Mouse (Mus musculus): Measurements from ENCODE around the gene Ptpn12.
A peak's percentile ranks its signal among the peaks of the same experiment; 100 is the strongest.

The Ptpn12 gene

GRCm38 (mm10) chr5:21055820-21056531 is at the start of gene Ptpn12:
Ptpn12 (minus strand) TSS chr5:21055911.
- peak; percentile 98 for DNase-seq (ENCODE audit: low spot score)

DNA sequence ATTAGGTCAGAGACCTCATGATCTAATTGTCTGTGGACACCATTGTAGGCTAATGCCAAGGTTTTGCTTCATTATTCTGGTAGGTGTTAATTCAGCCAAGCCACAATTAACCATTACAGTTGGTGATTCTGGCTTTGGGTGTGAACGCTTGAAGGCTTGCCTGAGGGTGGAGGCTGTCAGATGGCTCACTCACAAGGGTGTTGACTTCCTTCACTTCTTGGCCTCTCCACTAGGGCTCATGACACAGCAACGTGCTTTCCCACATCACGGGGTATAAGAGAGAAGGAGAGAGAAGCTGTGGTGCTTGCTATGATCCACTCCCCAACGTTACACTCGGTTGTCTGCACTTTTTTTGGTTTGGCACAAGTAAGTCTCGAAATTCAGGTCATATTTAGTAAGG is 35.5 kb upstream of the Ptpn12 start:
- no peak for DNase-seq (ENCODE audit: low spot score)

DNA sequence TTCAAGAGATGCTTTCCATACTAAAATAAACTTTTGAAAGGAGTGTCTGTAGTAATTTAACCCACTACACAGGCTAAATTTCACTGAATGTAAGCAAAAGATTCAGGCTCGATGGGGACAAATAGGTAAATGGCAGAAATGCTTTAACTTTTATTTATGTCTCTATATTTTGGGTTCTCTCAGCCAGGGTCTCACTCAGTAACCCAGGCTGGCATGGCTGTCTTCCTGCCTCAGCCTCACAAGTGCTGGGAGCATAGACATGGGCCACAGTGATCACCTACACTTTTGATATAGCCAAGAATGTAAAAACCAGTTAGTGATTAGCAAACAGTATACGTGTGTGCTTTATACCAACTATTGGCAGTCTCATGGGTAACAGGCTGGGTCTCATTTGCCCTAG is 1.5 kb upstream of the Ptpn12 start:
- no peak for DNase-seq (ENCODE audit: low spot score)

DNA sequence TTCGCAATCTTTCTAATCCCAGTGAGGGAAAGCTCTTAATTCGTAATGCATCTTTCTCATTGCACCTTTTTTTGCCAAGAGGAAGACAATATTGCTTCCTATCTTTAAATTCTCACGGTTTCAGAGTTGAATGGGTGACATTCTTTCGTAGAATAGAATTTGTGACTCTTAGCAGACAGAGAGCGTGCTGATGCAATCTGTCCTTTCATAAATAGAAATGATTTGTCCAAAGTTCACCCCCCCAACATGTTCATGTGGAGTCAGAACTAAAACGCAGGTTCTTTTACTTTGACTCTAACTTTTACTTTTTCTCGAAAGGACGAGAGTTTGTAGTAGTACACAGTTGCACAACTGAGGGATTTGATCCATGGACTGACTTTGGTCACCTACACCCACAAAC is 884 bp upstream of the Ptpn12 start:
- DNase-seq (ENCODE audit: low spot score) = no peak

DNA sequence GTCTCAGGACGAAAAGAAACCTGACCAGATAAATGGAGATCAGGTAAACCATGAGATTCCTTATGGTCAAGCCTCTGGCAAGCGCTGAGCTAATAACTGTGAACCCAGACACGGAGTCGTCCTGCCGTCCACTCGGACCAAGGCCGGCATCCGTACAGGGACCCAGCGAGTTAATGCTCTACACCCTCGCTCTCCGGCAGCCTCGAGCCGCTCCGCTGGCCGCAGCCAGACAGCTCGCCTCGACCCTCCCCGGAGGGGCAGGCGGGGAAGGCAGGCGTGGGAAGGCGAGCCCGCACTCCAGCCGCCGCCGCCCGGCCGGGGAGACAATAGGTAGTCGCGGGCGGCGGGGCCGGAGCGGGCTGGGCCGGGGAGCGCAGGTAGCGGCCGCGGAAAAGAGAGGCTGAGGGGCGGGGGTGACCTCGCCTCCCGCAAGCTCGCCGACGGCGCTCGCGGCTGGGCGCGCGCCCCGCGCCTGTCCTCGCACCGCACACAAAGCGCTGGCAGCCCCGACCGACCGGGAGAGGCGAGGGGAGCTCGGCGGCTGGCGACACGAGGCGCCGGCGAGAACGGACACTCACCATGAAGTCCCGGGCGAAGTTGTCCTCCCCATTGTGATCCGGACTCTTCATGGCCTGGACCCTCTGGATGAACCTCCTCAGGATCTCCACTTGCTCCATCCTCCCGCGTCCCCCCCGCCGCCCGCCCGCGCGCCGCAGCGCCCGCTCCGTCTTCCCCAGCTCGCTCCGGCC is 466 bp downstream of the Ptpn12 start:
- peak; percentile 74 for DNase-seq (ENCODE audit: low spot score)

GRCm38 (mm10) chr5:21054472-21055070 is 1.1 kb downstream of the Ptpn12 start:
- DNase-seq (ENCODE audit: low spot score) = peak; percentile 69

- DNase-seq (ENCODE audit: low spot score) = no peak
These were observed 2.0 kb downstream of the Ptpn12 start for GRCm38 (mm10) chr5:21053571-21054307.

- DNase-seq (ENCODE audit: low spot score) = no peak
These were observed 3.2 kb downstream of the Ptpn12 start for GRCm38 (mm10) chr5:21052521-21052920.

DNA sequence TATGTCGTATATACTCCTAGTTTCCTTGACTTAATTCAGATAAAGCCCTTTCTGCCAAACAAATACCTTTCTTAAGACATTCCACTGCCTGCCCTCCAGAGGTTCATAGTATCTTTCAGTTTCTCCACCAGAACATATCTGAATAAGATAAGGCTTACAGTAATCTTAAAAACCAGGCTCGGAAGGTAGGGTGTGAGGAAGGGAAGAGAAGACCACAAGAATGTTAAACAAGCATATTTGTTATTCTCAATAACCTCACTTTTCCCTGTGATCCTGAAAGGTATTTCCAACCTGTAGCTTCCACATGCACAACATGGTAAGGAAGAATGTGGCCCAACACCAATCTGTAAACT is 5.0 kb downstream of the Ptpn12 start:
- no peak for DNase-seq (ENCODE audit: low spot score)

DNA sequence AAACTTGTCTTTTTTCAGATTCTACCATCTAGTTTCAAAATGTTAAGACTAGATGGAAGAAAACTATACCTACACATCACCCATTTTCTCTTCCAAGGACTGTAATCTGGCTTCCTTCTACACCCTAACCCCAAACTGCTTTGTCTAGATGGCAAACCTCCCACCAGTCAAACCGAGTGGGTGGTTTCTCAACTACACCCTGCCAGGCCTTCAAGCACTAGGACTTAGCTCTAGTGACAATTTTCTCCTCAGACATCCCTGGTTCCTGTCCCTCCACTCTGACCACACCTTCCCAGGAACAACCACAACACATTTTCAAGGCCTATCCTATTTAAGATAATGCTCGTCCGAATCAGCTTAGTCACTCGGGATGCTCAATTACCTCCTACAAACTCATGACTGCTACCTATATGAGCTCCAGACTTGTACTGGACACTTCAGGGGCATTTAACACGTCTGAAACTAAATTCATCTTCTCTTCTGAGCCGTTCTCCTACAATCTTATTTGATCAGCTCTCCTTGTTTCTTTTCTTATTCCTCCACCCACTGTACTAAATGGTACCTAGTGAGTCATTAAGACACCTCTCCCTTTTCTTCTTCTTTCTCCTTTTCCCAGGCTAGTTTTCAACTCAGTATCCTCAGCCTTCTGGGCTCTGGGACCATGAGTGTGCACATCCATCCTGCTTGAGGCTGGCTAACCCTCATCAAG is 5.5 kb downstream of the Ptpn12 start:
- DNase-seq (ENCODE audit: low spot score) = no peak

DNA sequence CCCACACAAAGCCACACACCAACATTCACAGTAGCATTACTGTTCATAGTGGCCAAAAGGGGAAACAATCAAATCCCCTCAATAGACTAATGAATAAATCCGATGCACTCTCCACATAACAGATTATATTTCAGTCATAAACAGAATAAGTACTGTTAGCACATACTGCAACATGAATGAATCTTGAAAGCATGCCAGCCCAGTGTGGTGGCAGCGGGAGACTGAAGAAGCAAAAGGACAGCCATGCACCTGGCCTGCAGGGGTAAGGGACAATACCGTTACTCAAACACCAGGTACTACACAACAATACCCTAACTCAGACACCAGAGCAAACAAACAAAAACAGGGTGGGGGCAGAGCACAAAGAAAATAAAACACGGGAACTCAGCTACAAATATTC is 6.7 kb downstream of the Ptpn12 start:
- no peak for DNase-seq (ENCODE audit: low spot score)

- DNase-seq (ENCODE audit: low spot score) = no peak
These were observed 8.6 kb downstream of the Ptpn12 start for GRCm38 (mm10) chr5:21047114-21047513.

GRCm38 (mm10) chr5:21046150-21047048 is 9.3 kb downstream of the Ptpn12 start:
- DNase-seq (ENCODE audit: low spot score) = no peak

DNA sequence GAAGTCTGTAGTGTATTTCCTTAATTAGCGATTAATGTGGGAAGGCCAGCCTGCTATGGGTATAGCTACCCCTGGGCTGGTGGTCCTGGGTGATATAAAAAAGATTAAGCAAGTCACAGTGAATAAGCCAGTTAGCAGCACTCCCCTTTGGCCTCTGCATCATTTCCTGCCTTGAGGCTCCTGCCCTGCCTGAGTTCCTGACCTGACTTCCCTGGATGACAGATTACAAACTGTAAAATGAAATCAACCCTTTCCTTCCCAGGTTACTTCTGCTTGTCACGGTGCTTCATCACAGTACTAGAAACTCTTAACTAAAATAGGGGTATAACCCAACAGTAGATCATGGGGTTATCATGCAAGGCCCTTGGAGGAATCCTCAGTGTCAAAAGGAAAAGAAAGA is 10.2 kb downstream of the Ptpn12 start:
- no peak for DNase-seq (ENCODE audit: low spot score)

DNA sequence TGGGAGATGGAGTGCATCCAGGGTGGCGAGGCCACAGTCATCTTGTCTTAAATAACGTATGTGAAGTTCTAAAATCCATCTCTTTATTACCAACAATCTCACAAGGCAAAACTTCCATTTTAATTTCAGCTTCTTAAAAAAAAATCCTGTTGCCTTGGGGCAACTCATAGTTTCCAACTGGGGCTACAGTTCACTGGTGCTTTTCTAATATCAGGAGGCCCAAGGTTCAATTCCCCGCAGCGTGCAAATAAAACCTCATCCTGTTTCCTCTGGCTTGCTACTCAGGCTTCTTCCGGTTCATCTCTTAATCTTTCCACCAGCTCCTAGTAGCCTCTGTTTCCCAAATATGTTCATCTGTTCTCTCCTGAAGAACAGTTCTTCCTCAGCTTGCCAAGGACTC is 17.6 kb downstream of the Ptpn12 start:
- no peak for DNase-seq (ENCODE audit: low spot score)

DNA sequence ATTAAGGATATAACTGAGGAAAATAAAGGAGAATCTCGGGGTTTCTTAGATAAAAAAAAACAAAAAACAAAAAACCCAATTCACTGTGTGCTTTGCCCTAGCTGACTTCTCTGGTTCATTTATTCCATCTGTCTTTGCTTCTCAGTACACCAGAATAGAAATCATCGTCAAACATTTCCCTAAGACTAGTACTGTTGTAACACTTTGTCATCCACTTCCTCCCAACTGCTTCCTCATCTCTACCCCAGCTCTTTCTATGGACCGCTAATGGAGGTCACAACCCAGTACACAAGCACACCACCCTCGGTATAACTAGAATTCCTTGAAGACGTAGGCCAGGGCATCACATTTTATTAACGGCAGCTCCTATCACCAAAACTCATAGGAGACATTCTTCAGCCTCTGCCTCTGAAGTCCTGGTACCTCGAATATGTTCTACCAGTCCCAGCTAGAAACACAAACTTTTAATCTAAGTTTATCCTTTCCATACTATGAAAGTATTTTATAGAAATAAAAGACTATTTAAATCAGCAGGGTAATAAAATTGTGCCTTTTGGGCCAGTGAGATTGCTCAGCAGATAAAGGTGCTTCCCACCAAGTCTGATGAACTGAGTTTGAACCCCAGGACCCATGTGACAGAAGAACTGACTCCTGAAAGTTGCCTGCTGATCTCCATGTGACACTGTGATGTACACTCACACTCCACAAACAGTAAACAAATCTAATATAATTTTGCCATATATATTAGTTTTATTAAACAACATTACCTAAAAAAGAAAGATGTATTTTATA is 19.8 kb downstream of the Ptpn12 start:
- DNase-seq (ENCODE audit: low spot score) = no peak

- no peak for DNase-seq (ENCODE audit: low spot score)
These were observed 21.2 kb downstream of the Ptpn12 start for GRCm38 (mm10) chr5:21034388-21034966.

DNA sequence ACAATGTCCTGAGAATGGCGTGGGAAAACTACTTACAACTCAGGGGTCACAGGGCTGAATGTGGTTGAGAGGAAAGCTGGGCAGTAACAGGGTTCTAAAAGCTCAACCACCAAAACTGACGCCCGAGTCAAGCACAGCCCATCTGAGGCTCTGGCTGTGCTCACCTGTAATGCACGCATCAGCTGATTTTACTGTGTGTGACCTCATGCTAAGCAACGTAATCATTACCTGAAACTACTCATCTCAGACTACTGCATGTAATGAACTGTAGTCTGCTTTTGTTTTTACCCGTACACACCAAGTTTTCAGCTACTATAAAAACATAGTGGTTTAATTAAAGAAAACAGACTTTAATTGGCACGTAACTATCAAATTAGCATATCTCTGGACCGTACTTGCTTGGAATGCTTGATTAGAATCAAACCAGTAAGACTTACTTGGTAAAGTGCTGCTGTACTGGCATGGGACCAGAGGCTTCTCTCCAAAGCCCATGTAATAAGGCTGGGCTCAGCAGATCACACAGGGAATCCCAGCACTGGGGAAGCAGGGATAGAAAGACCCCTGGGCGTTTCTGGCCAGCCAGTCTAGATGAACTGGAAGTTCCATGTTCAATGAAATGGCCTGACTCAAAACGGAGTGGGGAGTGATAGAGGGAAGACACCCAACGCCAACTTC is 22.2 kb downstream of the Ptpn12 start:
- DNase-seq (ENCODE audit: low spot score) = no peak

- no peak for DNase-seq (ENCODE audit: low spot score)
These were observed 23.1 kb downstream of the Ptpn12 start for GRCm38 (mm10) chr5:21032626-21033025.

Data from testis, postnatal 10 days (tissue).